Mouse (Mus musculus): ENCODE measurements around the gene Capg.
"Not testable (repeated sequence)": the region's sequence is repeated elsewhere in the genome, so short reads cannot be mapped to it uniquely, and the experiment has no call there.

Gene Capg

DNA sequence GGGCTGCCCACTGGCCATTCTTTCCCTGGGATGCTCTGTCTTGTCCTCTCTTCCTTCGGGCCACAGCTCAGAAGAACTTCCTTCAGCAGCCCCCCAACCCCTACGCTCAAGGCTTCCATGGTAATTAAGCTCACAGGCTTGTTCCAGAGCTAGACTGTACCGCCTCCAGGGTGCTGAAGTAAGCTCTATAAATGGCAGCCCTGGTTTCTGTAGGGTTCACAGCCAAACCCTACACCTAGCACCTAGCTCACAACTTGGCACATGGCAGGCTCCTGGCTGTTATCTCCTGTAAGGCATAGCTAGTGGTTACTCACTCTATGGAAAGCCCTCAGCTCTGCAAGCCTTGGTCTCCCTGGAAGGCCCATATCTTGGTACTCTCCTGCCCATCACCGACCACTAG lies 11.6 kb upstream of the Capg start:
- no peak for DNase-seq (ENCODE audit: low read depth, low spot score)

DNA sequence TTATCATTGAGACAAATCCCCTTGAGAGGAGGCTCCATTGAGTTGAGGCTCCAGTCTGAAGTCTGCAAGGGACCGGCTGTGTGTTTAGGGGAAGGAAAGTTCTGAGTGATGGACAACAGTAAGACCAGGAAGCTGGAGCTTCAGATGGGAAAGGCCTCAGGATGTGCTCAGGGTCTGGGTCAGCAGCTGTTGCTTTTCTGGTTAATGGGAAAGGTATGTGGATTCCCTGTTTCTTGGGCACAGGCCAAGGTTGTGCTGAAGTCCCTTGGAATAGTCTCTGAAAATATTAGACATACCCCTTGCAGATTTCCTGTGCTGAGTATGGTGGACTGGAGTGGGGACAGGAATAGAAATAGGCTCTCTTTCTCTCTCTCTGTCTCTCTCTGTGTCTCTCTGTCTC lies 10.6 kb upstream of the Capg start:
- DNase-seq (ENCODE audit: low read depth, low spot score): not testable (repeated sequence)

DNA sequence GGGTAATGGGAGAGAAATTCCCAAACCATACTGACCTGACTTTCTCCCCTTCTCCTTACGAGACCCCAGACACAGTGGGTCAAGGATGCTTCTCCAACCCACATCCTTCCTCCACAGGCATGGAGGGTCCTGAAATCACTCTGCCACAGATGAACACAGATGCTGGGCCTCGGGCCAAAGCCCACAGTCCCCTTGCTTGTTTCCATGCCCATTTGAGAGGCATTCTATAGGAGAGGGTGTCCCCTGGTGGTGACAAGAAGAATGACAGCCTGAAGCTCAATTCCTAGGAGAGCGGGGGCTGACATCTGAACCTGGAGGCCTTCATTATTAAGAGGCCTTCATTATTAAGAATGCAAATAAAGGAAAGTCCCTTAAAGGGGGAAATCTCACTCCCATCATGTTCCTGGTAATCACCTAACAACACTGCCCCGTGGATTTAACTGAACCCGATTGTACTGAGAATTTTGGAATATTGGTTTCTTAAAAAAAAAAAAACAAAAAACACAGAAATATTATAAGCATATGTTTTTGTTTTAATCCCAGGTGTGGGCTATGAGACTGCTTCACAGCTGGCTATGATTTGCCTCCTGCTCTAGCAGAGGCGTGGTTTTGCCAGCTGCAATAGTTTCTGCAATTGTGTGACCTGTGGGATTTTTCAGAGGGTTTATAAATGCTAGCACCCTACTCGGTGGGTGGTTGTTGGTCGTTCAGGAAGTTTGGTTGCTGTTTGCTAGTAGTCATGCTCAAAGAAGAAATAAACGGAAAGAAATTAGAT lies 10.0 kb upstream of the Capg start:
- DNase-seq (ENCODE audit: low read depth, low spot score): peak; percentile 73

DNA sequence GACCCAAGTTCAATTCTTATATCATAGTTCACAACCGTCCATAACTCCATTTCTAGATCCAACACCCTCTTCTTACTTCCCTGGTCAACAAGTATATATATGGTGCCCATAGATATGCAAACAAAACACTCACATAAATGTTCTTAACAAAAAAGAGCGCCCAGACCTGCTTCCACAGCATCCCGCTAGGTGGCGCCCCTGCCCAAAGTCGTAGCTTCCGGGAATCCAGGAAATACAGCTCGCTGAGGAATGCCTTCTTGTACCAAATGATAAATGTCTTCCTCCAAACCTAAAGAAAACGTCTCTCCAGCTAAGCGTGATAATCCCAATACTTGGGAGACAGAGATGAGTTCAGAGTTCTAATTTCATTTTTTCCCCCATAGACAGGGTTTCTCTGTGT lies 9.0 kb upstream of the Capg start:
- DNase-seq (ENCODE audit: low read depth, low spot score): peak; percentile 59

DNA sequence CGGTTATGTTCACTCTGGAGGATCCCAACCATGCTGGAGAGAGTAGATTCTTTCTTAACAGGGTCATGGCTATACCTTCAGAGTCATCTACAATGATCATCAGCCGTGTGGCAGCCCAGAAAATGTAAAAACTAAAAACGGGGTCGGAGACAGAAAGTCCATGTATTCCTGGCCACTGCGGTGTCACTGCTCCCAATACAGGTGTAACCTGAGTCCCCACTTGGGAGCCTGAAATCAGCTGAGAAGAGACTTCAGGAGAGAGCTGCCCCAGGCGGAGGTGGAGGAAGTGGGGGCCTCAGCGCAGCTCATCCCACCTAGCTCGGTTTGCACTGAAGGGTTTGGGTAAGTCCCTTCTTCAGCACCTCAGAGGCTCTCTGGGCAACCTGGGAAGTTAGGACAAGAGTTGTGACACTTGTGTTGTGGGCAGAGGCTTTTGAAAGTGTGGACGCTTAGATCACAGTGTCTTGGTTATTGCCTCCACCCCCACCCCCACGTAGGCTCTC lies 6.1 kb upstream of the Capg start:
- DNase-seq (ENCODE audit: low read depth, low spot score): no peak

DNA sequence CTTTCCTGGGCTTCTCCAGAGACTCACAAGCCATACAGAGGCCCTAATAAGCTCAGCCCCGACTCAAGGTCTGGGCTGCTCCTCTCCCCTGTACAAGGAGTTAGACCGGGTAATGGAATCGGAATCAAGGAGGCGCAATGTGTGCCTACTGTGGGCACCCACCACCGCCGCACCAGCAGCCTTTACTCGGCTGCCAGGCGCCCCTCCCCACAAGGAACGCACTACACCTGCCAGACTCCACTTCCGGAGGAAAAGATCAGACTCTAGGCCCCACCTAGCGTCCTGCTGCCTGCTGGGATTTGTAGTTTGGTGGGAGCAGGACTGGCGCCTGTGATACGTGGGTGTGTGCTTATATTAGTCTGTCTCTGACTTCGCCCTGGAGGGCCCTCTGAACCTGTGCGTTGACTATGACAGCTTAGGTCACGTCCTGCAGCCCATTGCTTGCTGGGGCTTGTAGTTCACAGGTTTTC lies 5.6 kb upstream of the Capg start:
- peak; percentile 74 for DNase-seq (ENCODE audit: low read depth, low spot score)

DNA sequence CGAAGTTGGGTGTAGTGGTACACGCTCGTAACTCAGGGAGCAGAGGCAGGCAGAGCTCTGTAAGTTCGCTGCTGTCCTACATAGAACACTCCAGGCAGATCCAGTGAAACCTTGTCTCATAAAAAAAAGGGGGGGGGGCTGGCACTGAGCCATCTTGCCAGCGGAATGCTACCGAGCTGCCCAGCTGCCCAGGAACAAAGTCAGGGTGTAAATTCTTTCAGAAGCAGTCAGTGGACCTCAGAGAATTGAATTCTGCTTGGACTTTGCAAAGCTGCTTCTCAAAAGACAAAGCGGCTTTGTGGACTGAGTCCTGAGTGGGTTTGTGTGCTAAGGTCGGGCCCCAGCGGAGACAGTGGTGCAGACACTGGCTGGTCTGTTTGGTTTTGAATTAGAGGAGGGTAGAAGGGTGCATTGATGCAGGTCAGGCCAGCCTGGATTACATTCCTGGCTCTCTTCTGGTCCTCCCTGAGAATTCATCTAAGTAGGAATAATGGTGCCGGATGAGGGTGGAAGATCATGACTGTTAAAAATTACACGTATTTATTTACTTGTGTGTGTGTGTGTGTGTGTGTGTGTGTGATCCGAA lies 833 bp upstream of the Capg start:
- no peak for DNase-seq (ENCODE audit: low read depth, low spot score)

DNA sequence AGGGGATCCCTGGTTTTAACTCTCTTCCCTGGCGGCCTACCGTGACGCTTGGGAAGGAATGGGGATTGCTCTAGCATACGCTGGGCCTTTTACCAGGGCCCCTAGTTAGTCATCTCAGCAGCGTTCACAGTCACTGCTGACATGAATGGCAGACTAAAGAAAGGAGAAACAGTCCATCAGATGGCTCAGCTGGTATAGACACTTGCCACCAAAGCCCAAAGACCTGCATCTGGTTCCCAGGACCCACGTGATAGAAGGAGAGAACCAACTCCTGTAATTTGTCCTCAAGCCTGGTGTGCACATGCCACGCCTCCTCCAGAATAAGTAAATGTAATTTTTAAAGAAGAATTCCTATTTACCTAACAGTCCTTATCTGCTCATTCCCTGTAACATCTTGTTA lies 1.2 kb downstream of the Capg start:
- DNase-seq (ENCODE audit: low read depth, low spot score): no peak

DNA sequence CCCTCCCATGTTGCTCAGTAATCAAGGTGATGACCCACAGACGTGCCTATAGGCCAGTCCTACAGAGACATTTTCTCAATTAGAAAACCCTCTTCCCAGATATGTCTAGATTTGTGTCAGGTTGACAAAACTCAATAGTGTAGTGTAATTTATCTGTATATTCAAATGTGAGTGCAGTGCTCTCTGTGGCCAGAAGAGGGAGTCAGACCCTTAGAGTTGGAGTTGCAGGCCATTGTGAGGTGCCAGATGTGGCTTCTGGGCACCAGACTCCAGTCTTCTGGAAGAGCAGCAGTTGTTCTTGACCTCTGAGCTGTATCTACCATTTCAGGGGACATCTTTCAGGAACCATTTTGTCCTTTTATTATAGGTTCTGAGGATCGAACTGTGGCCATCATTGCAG lies 2.9 kb downstream of the Capg start:
- no peak for DNase-seq (ENCODE audit: low read depth, low spot score)

DNA sequence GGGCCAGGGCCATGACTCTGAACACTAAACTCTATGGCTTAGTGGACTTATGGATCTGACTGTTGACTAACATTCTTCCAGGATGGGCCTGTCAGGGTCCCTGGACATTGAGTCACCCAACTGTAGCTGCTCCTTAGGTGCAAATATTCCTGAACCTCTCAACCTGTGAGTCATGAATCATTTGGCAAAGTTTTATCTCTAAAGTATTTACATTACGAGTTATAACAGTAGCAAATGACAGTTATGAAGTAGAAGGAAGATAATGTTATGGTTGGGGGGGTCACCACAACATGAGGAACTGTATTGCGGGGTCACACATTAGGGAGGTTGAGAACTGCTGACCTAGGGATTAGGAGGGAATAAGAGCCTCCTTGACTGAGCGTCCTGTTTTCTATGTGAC lies 3.7 kb downstream of the Capg start:
- DNase-seq (ENCODE audit: low read depth, low spot score): no peak

DNA sequence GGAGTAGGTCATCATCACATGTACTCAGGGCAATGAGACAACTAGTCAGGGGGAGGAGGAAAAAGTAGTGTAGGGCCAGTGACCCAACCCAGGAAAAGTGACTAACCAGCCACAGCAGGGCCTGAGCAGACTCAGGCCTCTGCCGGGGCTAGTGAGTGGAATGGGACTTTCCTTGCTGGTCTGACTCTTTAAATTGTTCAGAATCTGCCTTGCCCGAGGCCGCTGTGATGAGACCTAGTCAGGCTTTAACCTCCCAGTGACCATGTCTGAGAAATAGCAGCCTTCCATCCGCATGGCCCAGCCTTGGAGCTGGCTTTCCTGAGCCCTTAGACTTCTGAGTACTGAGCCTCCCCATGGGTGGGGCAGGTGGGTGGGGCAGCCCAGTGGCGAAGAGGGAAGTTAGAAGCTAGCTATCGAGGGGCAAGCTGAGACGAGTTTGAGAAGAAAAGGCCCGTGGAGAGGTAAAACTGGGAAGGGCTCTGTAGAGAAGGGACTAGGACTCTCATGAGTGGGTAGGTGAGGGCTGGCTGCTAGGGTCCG lies 4.9 kb downstream of the Capg start:
- no peak for DNase-seq (ENCODE audit: low read depth, low spot score)

DNA sequence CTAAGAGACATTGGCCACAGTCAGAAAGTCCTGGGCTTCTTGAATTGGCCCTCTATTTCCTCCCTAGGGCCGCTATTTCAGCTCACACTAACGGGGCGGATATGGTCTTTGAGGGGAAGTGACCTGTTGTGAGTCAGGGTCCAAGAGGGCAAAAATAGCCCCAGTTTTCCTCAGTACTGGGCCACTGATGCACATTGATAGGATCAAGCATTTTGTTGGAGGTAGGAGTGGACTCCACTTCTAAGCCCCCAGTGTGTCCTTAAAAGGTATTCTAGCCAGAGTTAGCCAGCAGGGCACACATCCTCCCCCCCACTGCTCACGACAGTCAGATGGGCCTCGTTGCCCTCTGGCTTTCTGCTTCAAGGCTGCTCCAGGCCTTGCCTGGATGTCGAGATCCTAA lies 5.8 kb downstream of the Capg start:
- no peak for DNase-seq (ENCODE audit: low read depth, low spot score)

DNA sequence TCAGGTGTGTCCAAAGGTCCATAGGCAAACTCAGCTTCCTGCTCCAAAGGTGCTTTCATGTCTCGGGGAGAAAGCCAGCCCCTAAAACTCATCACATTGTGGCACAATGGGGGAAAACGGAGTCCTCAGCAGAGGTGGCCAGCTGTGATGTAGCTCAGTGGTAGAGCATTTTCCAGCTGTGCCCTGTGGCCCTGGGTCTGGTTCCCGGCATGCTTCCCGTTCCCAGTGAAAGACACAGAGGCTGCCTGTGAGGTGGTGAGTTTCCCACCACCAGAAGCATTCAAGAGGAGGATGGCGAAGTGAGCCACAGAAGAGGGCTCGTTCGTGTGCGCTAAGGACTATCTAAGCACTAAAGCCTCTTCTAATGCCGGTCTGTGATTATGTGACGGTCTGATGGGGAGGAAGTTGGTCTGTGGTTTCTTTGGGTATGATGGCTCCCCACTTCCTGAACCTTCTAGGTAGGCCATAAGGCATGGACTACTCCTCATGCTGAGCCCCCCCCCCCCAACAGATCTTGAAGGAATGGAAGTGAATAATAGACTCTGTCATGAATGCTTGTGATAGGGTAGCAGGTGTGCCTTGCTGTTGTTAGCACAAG lies 6.4 kb downstream of the Capg start:
- DNase-seq (ENCODE audit: low read depth, low spot score): no peak

DNA sequence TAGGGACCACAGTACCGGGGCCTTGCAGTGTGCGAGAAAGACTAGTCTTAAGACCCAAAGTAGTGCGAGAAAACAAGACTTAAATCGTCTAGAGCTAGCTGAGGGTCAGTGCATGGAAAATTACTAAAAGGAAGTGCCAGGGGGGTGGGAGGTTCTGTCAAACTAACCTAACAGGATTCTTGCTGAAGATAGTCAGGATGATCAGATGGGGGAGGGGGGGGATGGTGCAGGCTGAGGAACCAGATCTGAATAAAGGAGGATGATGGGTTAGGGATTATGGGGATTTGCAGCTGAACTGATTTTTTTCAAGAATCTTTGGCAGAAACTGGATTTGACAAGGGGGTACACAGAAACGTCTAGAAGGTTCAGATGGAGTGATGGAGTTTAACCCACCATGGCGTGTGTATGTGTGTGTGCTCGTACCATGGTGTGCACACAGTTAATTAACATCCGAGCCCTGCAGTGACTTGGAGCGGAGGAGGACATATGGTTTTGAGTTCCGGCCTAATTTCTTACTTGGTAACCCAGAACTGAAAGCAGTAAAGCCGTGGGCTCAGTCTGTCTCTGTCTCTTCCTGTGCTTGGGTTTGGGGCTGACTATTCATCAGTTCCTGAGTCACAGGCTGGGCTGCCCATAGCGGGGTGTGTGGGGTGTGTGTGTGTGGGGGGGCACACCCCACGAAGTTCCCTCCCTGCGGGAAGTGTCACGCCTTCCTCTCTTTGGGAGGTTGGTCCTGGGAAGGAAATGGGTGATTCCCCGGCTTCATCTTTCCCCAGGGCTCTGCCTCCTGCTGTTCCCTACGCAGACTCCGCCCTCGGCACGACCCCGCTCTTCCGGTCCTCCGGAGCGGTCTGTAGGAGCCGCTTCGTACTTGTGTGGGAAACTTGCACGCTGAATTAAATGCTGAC lies 8.2 kb downstream of the Capg start:
- peak; percentile 41 for DNase-seq (ENCODE audit: low read depth, low spot score)

DNA sequence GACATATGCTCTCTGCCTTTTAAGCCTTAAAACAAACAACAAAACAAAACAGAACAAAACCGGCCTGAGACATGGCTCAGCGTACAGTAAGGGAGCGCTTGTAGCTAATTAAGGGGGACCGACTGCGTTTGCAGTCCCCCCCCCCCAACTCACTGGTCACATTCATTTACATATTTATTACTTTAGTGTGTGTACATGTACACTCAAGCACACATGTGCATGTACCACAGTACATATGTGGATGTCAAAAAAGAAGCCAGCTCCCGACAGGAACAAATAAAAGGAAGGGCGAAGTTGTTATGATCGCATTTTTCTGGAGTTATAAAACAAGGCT lies 8.9 kb downstream of the Capg start:
- no peak for DNase-seq (ENCODE audit: low read depth, low spot score)

DNA sequence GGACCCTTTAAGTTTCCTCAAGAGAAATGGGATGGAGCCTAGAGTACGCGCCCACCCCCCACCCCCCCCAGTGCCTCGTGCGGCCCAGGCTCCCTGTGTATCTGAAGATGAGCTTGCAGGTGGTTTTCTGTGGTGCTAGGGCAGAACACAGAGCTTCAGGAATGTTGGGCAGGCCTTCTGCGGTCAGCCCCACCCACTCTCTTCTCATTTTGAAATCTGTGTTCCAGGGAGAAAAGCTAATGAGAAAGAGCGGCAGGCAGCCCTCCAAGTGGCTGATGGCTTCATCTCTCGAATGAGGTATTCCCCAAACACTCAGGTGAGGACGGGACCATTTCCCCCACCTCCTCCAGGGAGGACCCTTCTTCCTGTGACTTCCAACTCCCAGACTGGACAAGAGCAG lies 16.6 kb downstream of the Capg start:
- no peak for DNase-seq (ENCODE audit: low read depth, low spot score)

DNA sequence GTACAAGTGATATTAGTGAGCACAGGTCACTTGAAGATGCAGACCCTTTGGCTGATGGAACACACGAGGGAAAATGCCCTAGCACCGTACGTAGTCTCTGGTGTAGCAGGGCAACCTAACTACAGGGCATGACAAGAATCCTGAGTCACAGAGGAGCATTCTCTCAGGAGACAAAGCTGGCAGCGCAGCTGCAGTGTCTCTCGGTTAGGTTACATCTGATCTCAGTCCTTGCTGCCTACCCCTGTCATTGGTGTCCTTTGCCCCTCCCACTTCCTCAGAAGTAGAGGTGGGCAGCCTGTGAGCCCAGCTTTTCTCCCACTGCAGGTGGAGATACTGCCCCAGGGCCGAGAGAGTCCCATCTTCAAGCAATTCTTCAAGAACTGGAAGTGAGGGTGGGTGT lies 18.3 kb downstream of the Capg start:
- DNase-seq (ENCODE audit: low read depth, low spot score): no peak

DNA sequence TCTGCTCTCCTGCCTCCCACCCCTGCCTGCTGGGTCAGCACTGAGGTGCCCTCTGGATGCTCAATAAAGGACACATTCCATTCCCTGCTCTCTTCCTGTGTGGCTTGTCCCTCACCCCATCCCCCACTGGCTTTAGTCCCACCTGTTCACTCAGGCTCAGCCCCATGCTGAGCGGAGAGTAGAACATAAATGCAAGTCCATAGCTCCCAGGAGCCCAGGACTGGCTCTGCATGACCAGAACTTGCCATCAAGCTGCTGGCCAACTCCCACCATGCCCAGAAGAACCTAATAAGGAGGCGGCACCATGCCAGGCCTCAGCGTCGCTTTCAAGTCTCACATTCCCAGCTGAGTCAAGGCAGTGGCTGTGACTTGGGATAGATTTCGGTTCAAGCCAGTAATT lies 18.7 kb downstream of the Capg start:
- no peak for DNase-seq (ENCODE audit: low read depth, low spot score)

DNA sequence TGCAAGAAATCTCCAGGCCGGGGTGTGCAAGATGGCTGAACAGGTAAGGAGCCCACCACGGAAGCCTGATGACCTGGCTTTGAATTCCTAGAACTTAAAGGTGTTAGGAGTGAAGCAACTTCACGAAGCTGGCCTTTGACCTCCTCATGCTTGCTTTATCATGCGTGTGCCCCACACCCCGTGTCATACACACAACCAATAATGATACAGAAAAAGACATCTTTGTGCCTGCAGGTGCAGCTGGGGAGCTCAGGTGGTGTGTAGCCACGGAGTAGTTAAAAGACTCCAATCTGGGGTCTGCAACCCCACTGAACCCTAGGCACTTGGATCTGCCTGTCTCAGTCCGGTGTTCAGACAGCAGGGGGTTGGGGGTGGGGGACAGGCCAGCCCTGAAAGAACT lies 21.3 kb downstream of the Capg start:
- no peak for DNase-seq (ENCODE audit: low read depth, low spot score)

DNA sequence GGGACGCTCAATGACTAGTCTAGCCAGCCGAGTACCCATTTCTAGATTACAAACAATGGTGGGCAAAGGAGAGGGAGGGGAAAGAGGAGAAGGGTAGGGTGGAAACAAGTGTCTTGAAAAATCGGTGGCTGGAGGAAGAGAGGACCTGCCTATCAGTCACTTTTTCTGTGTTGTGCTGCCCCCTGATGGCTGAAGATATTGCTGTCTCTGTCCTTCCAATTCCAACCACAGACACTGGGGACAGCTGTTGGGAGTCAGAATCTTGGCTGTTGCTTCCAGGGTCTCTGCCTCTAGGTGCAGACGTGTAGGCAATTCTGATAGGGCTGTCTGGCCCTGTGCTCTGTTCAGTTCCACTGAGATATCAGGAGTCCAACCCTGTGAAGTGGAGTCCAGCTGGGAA lies 21.9 kb downstream of the Capg start:
- DNase-seq (ENCODE audit: low read depth, low spot score): peak; percentile 82

DNA sequence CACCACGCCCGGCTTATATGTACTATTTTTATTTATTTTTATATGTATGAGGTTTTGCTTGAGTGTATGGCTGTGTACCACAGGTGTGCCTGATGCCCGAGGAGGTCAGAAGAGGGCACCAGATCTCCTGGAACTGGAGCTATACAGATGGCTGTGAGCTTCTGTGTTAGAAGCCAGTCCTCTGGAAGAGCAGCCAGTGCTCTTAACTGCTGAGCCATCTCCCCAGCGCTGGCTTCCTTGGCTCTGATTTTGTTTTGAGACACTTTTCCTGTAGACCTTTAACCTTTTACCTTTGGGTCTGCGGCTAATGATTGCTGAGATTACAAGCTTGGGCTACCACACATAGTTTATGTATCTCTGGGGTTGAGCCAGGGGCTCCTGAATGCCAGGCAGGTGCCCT lies 23.3 kb downstream of the Capg start:
- no peak for DNase-seq (ENCODE audit: low read depth, low spot score)

DNA sequence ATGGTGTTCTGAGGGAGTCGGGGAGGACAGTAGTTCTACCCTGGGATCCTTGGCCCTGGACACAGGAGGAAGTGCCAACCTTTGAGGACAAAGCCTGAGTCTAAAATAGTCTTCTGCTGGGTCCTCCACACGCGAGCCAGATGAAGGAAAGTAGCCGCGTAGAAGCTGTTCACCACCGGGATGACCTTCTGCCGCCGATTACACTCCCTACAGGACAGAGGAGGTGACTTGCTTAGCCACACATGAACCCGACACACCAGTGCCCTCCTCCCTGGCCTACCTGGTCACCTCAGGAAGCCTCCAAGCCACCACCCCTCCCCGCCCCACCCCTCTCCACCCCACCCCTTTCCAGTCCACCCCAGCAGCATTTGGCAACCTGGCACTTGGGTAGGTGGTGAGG lies 24.5 kb downstream of the Capg start:
- DNase-seq (ENCODE audit: low read depth, low spot score): no peak

All from retina, postnatal 7 days (tissue).